Mouse (Mus musculus): ENCODE data around the gene Slc25a26. TPM values are rescaled to one million over a fixed set of nuclear protein-coding genes. Genes with fewer than 3 reads are reported as not detected.
A peak's percentile ranks its signal among the peaks of the same experiment; 100 is the strongest.
"Not testable (repeated sequence)": the region's sequence is repeated elsewhere in the genome, so short reads cannot be mapped to it uniquely, and the experiment has no call there.

Slc25a26 gene
- polyA plus RNA-seq, 1 experiment from 2014 or later = 7.5 TPM

GRCm38 (mm10) chr6:94541854-94542253 is 41.7 kb downstream of the Slc25a26 start:
- 82% methylated on average over 7 of the region's 7 CpGs for WGBS
- H3K9me3 ChIP-seq (ENCODE audit: control insufficient read depth, low read length) = no peaks in the 10 kb centered on the region
- H3K4me3 ChIP-seq (ENCODE audit: low read depth, low read length) = no peak overlapping the region
- ATAC-seq (ENCODE audit: insufficient number of reproducible peaks, low FRiP score, low TSS enrichment, low read depth) = no peak
- no peak overlapping the region for H3K9ac ChIP-seq (ENCODE audit: low read length)
- H3K36me3 ChIP-seq (ENCODE audit: control insufficient read depth, insufficient read depth, low read length) = no peaks in the 10 kb centered on the region
- H3K27ac ChIP-seq (replicated peaks; ENCODE audit: low read depth, low read length) = no peak overlapping the region
- no peak for DNase-seq (ENCODE audit: low spot score)
- H3K4me1 ChIP-seq (ENCODE audit: control insufficient read depth, insufficient read depth, low read length) = peaks cover 4% of the 10 kb centered on the region; the same call in 1 of the 2 replicates
- H3K27me3 ChIP-seq (ENCODE audit: control insufficient read depth, insufficient read depth, low read length) = no peaks in the 10 kb centered on the region
- no peak overlapping the region for H3K4me2 ChIP-seq (ENCODE audit: low read depth, severe bottlenecking)

GRCm38 (mm10) chr6:94543902-94544840 is 44.0 kb downstream of the Slc25a26 start:
- peak; percentile 68 for DNase-seq (ENCODE audit: low spot score)
- Histone ChIP-seq H3K4me1 (ENCODE audit: control insufficient read depth, insufficient read depth, low read length) (peaks cover 7% of the 10 kb centered on the region), H3K4me3 (ENCODE audit: low read depth, low read length) (no peak overlapping the region), H3K9me3 (ENCODE audit: control insufficient read depth, low read length) (no peaks in the 10 kb centered on the region), H3K27ac (replicated peaks; ENCODE audit: low read depth, low read length) (no peak overlapping the region), H3K36me3 (ENCODE audit: control insufficient read depth, insufficient read depth, low read length) (no peaks in the 10 kb centered on the region), H3K27me3 (ENCODE audit: control insufficient read depth, insufficient read depth, low read length) (no peaks in the 10 kb centered on the region), H3K9ac (ENCODE audit: low read length) (no peak overlapping the region), H3K4me2 (ENCODE audit: low read depth, severe bottlenecking) (no peak overlapping the region)
- no peak; the same call in 1 of the 2 replicates for ATAC-seq (ENCODE audit: insufficient number of reproducible peaks, low FRiP score, low TSS enrichment, low read depth)
- 44% methylated on average over 5 of the region's 5 CpGs for WGBS

GRCm38 (mm10) chr6:94547239-94547638 is 47.1 kb downstream of the Slc25a26 start:
- WGBS = 82% methylated on average over 4 of the region's 4 CpGs
- H3K4me3 ChIP-seq (ENCODE audit: low read depth, low read length) = no peak overlapping the region
- ATAC-seq (ENCODE audit: insufficient number of reproducible peaks, low FRiP score, low TSS enrichment, low read depth) = no peak

GRCm38 (mm10) chr6:94550298-94550697 is 50.2 kb downstream of the Slc25a26 start:
- Histone ChIP-seq H3K27me3 (ENCODE audit: control insufficient read depth, insufficient read depth, low read length) (no peaks in the 10 kb centered on the region), H3K4me2 (ENCODE audit: low read depth, severe bottlenecking) (no peak overlapping the region), H3K9ac (ENCODE audit: low read length) (no peak overlapping the region), H3K4me3 (ENCODE audit: low read depth, low read length) (no peak overlapping the region), H3K4me1 (ENCODE audit: control insufficient read depth, insufficient read depth, low read length) (peaks cover 3% of the 10 kb centered on the region; the same call in 1 of the 2 replicates), H3K36me3 (ENCODE audit: control insufficient read depth, insufficient read depth, low read length) (no peaks in the 10 kb centered on the region), H3K9me3 (ENCODE audit: control insufficient read depth, low read length) (no peaks in the 10 kb centered on the region), H3K27ac (replicated peaks; ENCODE audit: low read depth, low read length) (no peak overlapping the region)
- WGBS = 66% methylated on average over 6 of the region's 6 CpGs
- DNase-seq (ENCODE audit: low spot score) (no peak), ATAC-seq (ENCODE audit: insufficient number of reproducible peaks, low FRiP score, low TSS enrichment, low read depth) (no peak)

More at GRCm38 (mm10) chr6:94547239-94547638, 47.1 kb downstream of the Slc25a26 start:
- no peak overlapping the region for H3K4me2 ChIP-seq (ENCODE audit: low read depth, severe bottlenecking)
- H3K9ac ChIP-seq (ENCODE audit: low read length) = no peak overlapping the region
- no peak for DNase-seq (ENCODE audit: low spot score)
- no peaks in the 10 kb centered on the region for H3K9me3 ChIP-seq (ENCODE audit: control insufficient read depth, low read length)
- peaks cover 7% of the 10 kb centered on the region for H3K4me1 ChIP-seq (ENCODE audit: control insufficient read depth, insufficient read depth, low read length)
- no peaks in the 10 kb centered on the region for H3K27me3 ChIP-seq (ENCODE audit: control insufficient read depth, insufficient read depth, low read length)
- H3K36me3 ChIP-seq (ENCODE audit: control insufficient read depth, insufficient read depth, low read length) = no peaks in the 10 kb centered on the region
- H3K27ac ChIP-seq (replicated peaks; ENCODE audit: low read depth, low read length) = no peak overlapping the region

- H3K4me2 ChIP-seq (ENCODE audit: low read depth, severe bottlenecking) = no peak overlapping the region
- no peak overlapping the region for H3K9ac ChIP-seq (ENCODE audit: low read length)
- WGBS = 90% methylated on average over 7 of the region's 7 CpGs
- no peaks in the 10 kb centered on the region for H3K27me3 ChIP-seq (ENCODE audit: control insufficient read depth, insufficient read depth, low read length)
- H3K9me3 ChIP-seq (ENCODE audit: control insufficient read depth, low read length) = no peaks in the 10 kb centered on the region
- no peak overlapping the region for H3K4me3 ChIP-seq (ENCODE audit: low read depth, low read length)
- peaks cover 3% of the 10 kb centered on the region; the same call in 1 of the 2 replicates for H3K4me1 ChIP-seq (ENCODE audit: control insufficient read depth, insufficient read depth, low read length)
- H3K36me3 ChIP-seq (ENCODE audit: control insufficient read depth, insufficient read depth, low read length) = no peaks in the 10 kb centered on the region
- ATAC-seq (ENCODE audit: insufficient number of reproducible peaks, low FRiP score, low TSS enrichment, low read depth) = no peak
- DNase-seq (ENCODE audit: low spot score) = no peak
- H3K27ac ChIP-seq (replicated peaks; ENCODE audit: low read depth, low read length) = no peak overlapping the region
Observed at GRCm38 (mm10) chr6:94550851-94551250, 50.7 kb downstream of the Slc25a26 start.

- Histone ChIP-seq H3K27me3 (ENCODE audit: control insufficient read depth, insufficient read depth, low read length) (no peaks in the 10 kb centered on the region), H3K36me3 (ENCODE audit: control insufficient read depth, insufficient read depth, low read length) (no peaks in the 10 kb centered on the region), H3K4me1 (ENCODE audit: control insufficient read depth, insufficient read depth, low read length) (peaks cover 3% of the 10 kb centered on the region; the same call in 1 of the 2 replicates), H3K27ac (replicated peaks; ENCODE audit: low read depth, low read length) (no peak overlapping the region), H3K4me2 (ENCODE audit: low read depth, severe bottlenecking) (no peak overlapping the region), H3K4me3 (ENCODE audit: low read depth, low read length) (no peak overlapping the region), H3K9ac (ENCODE audit: low read length) (no peak overlapping the region), H3K9me3 (ENCODE audit: control insufficient read depth, low read length) (no peaks in the 10 kb centered on the region)
- WGBS = 91% methylated on average over 5 of the region's 5 CpGs
- ATAC-seq (ENCODE audit: insufficient number of reproducible peaks, low FRiP score, low TSS enrichment, low read depth) = no peak
- DNase-seq (ENCODE audit: low spot score) = no peak
Observed at GRCm38 (mm10) chr6:94553085-94553484, 53.0 kb downstream of the Slc25a26 start.

- not testable (repeated sequence) for H3K4me2 ChIP-seq (ENCODE audit: low read depth, severe bottlenecking); H3K36me3 ChIP-seq (ENCODE audit: control insufficient read depth, insufficient read depth, low read length); H3K27me3 ChIP-seq (ENCODE audit: control insufficient read depth, insufficient read depth, low read length); DNase-seq (ENCODE audit: low spot score); H3K9ac ChIP-seq (ENCODE audit: low read length); H3K4me3 ChIP-seq (ENCODE audit: low read depth, low read length); H3K27ac ChIP-seq (replicated peaks; ENCODE audit: low read depth, low read length); H3K9me3 ChIP-seq (ENCODE audit: control insufficient read depth, low read length); ATAC-seq (ENCODE audit: insufficient number of reproducible peaks, low FRiP score, low TSS enrichment, low read depth); H3K4me1 ChIP-seq (ENCODE audit: control insufficient read depth, insufficient read depth, low read length)
- 77% methylated on average over 1 of the region's 1 CpGs for WGBS
Observed at GRCm38 (mm10) chr6:94558603-94559002, 58.5 kb downstream of the Slc25a26 start.

- Histone ChIP-seq H3K9ac (ENCODE audit: low read length) (no peak overlapping the region), H3K27me3 (ENCODE audit: control insufficient read depth, insufficient read depth, low read length) (no peaks in the 10 kb centered on the region), H3K36me3 (ENCODE audit: control insufficient read depth, insufficient read depth, low read length) (no peaks in the 10 kb centered on the region), H3K27ac (replicated peaks; ENCODE audit: low read depth, low read length) (no peak overlapping the region), H3K9me3 (ENCODE audit: control insufficient read depth, low read length) (no peaks in the 10 kb centered on the region), H3K4me1 (ENCODE audit: control insufficient read depth, insufficient read depth, low read length) (no peaks in the 10 kb centered on the region), H3K4me3 (ENCODE audit: low read depth, low read length) (no peak overlapping the region), H3K4me2 (ENCODE audit: low read depth, severe bottlenecking) (no peak overlapping the region)
- 94% methylated on average over 1 of the region's 1 CpGs for WGBS
- DNase-seq (ENCODE audit: low spot score) (peak; percentile 18), ATAC-seq (ENCODE audit: insufficient number of reproducible peaks, low FRiP score, low TSS enrichment, low read depth) (no peak)
Observed at GRCm38 (mm10) chr6:94560896-94561295, 60.8 kb downstream of the Slc25a26 start.
